Mouse (Mus musculus) left cerebral cortex, adult 2 months (tissue): ENCODE measurements at regions not wholly inside any gene's neighbourhood (a gene's known extent, or its start where the extent isn't known, plus 50 kb on each side); places are given as distances from the start of the nearest gene placed in this dataset.

Experiments used
- DNase-seq, 2 experiments: peaks; one replicate each; pipeline ENCODE4 v3.0.0; 2021 to 2022; ENCODE audit warnings: low spot score in 2 of 2, mixed read lengths in 1 of 2; ENCODE audit errors: extremely low spot score in 1 of 2
- H3K27ac ChIP-seq: fragments of 200-600 bp; 2 replicates; pipeline ENCODE4 v1.8.1; 2022
- H3K4me3 ChIP-seq: fragments of 200-600 bp; 2 replicates; pipeline ENCODE4 v1.8.1; 2022
- CTCF ChIP-seq: fragments of 200-600 bp; IDR thresholded peaks from 2 replicates; pipeline ENCODE4 v1.8.1; 2022; ENCODE audit warnings: antibody characterized with exemption, mild to moderate bottlenecking, moderate library complexity
- intact Hi-C: fragments of 180-260 bp; cut with DNase I; formaldehyde crosslinking; loops from one replicate; pipeline ENCODE4 v1.15.1; 2025

DNA sequence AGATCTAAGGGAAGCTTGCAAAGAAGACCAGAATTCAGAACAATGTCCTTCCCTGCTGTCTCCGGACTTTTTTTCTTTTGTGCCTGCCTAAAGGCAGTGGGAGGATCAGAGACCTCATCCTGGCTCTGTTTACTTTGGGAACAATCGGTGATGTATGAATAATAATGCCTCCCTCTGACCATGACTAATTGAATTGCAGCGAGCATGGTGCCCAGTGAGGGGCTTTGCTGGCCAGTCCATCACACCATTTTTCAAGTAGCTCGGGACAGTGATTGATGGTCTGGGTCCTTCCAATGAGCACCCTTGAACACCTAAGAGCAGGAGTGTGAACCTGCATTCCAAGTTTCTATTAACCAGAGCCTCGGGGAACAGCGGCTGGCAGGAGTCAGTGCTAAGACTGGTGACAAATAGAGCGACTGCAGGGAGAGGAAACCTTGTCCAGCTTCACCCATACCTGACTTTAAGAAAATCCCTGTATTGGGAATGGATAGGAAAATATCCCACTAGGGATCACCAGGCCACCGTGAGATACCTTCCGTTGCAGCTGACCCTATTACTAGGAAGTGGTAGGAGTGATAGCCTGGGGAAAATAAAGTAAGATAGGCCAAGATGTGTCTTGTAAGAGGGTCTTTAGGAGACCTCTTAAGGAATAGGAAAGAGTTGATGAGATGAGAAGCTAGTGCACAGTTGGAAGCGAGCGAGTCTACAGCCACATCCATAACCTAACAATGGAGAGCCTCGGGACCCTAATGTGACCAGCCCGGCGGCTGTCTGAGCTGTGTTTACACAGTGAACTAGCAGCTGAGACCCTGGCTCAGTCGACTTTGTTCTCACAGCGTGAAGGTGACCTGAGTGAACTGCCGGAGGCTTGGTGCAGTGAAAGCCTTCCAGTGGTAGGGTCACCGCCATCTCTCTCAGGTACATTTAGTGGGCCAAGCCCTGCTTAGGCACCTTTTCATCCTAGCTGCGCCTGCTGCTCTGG lies 140.7 kb downstream of the Foxa2 start:
- TF ChIP-seq CTCF = no peak
- Histone ChIP-seq H3K4me3 (no peak overlapping the region), H3K27ac (no peak overlapping the region)
- DNase-seq = no peak
- intact Hi-C loops = no loop called here

DNA sequence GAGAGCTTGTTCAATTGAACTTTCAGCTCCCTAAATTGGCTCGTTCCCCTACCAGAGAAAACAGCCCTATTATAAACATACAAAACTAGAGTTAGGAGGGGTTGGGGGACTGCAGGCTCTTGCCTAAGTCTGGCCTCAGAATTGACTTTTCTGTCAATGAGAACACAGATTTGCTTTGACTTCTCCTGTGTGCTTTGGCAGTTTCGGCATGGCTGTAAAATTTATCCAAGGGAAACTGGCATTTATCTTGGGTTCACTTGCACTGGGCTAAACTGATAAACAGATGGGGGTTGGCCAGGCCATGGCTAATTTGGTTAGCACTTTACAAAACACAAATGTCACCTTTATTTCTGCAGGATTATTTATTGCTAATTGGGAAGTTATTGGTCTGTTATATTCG lies 141.7 kb downstream of the Foxa2 start:
- Histone ChIP-seq H3K27ac (no peak overlapping the region), H3K4me3 (no peak overlapping the region)
- intact Hi-C loops = no loop called here
- no peak for DNase-seq
- no peak for TF ChIP-seq CTCF

DNA sequence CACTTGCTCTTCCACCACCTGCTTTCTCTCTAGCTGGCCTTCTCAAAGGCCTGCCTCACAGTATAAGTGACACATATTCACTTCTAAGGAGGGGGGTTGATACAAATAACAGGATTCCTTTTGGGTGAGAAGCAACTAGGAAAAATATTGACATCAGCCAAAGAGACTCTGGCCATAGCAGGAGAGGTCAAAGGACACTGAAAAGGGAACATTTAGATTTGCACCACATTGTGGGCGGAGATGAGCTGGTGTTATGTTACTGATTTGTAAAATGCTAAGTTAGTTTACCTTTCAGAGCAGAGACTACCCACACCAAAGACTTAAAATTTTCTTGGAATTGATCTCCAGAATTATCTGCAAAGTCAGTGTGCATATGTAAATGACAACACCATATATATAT lies 147.5 kb downstream of the Foxa2 start:
- Histone ChIP-seq H3K27ac (no peak overlapping the region), H3K4me3 (no peak overlapping the region)
- DNase-seq = no peak
- no peak for TF ChIP-seq CTCF
- intact Hi-C loops = no loop called here

DNA sequence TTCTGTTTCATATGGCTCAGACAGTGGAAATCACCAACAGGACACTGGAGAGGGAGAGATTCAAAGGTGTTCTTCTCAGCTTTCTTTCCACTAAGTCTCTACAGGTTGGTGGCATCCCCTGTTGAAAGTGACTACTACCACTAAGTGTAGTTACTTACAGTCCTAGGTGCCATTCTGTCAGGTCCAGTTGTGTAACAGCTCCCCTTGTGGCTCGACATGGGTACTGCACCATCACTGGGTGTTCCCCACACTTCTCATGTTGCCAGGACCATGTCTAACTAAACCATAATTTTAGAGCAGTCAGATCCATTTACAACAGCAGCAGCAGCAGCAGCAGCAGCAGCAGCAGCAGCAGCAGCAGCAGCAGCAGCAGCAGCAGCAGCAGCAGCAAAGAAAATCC lies 151.1 kb downstream of the Foxa2 start:
- intact Hi-C loops = no loop called here
- no peak overlapping the region for H3K27ac ChIP-seq
- DNase-seq = peak; percentile 15 to 17
- H3K4me3 ChIP-seq = no peak overlapping the region
- peak; percentile 81 for TF ChIP-seq CTCF

DNA sequence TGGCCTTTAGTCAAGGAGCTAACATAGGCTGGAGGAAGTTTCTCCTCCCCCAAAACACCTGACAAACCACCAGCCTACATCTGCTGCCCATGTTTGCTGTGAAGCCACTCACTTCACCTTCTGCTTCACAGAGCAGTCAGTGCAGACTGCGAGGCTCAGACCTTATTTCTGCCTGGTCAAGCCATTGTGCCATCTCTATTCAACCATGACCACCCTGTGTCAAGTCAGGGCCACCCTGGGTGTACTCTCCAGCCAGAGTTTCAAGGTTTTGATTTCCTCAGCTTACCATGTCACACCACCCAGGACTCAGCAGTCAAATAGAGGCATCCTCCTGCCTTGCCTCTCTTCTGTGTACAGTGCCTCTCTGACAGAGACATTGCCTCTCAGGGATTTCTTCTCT lies 152.6 kb downstream of the Foxa2 start:
- no peak for DNase-seq
- intact Hi-C loops = no loop called here
- TF ChIP-seq CTCF = no peak
- no peak overlapping the region for H3K4me3 ChIP-seq
- no peak overlapping the region for H3K27ac ChIP-seq

DNA sequence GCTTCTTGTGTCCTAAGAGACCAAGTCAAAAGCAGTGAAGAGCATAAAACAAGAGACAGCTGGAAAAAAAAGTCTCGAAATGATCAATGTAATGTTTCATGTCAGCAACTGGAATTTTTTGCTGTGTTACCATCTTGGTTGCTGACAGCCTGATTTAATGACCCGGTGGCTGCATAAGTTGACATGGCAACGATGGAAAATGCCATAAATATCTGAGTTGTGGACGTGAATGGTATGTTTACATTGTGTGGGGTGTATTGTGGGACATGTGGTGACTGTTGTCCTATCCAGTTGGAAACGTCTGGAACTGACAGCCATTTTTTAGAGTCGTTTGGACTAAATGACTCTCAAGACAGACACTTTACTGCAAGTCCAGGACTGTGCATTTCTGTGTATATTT lies 160.6 kb downstream of the Foxa2 start:
- DNase-seq = no peak
- no peak for TF ChIP-seq CTCF
- Histone ChIP-seq H3K27ac (no peak overlapping the region), H3K4me3 (no peak overlapping the region)
- intact Hi-C loops = no loop called here

DNA sequence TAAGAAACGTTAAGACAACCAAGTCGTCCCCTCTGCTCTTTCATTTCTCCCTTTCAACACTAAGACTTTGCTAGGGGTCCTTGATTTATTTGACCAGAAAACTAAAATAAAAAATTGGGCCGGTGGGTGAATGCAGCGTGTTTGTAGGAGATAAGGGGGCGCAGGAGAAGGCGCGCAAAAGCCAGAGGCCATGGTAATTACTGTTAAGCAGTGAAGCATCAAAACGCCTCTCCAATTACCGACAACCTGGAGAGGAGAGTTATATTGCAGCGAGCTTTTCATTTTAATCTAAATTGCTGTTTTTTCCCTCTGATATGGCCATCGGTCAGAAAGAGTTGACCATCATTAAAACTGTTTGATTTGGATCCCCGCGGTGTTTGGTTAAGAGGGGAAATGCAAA lies 168.9 kb downstream of the Foxa2 start:
- DNase-seq = no peak
- intact Hi-C loops = no loop called here
- Histone ChIP-seq H3K27ac (no peak overlapping the region), H3K4me3 (no peak overlapping the region)
- TF ChIP-seq CTCF = no peak

DNA sequence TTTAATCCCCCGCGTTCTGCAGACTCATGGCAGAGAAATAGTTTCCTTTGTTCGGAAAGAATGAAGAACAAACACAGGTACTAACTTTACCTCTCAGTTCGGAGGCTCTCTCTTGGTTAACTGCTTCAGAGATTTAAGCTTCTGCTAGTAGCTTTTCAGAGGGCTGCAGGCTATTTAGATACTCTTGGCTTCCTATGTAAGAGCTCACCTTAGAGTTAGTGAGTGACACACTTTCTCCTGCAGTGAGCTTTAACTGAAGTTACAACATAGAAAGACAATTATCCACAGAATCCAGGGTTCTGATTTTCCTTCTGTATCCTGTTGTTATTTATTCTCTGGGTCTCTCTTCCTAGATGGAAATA lies 169.2 kb downstream of the Foxa2 start:
- no peak overlapping the region for H3K4me3 ChIP-seq
- intact Hi-C loops = no loop called here
- TF ChIP-seq CTCF = no peak
- H3K27ac ChIP-seq = no peak overlapping the region
- no peak for DNase-seq

DNA sequence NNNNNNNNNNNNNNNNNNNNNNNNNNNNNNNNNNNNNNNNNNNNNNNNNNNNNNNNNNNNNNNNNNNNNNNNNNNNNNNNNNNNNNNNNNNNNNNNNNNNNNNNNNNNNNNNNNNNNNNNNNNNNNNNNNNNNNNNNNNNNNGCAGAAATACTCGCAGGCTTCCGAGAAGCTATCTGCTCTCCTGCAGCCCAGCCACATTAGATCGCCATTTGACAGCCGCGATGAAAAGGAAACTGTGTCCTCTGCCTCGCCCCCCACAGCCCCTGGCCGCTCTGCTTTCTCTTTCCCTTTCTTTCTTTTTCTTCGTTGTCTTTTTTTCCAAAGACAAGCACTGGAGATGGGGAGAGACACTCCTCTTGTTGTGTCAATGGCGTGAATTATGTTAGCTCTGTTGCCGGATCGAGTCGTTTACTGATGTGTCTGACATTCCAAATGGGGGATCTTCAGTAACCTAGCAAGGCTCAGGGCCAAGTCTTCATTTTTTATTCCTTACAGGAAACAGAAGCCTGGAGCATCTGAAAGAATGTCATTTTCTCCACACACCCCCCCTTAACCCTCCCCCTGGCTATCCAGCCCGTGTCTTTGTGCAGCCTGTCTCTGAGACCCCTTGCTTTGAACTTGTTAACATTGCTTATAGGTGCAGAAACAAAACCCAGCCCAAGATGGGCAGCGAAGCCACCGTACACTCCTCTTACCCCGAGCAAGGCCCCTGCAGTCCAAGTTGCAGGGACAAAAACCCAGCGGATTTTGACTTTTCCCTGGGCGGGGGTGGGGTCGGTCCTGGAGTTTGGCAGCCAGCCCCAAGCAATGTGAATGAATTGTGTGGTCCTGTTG lies 169.8 kb downstream of the Foxa2 start:
- TF ChIP-seq CTCF = no peak
- Histone ChIP-seq H3K4me3 (peak overlapping the region; percentile 35), H3K27ac (no peak overlapping the region)
- intact Hi-C loops = no loop called here
- no peak for DNase-seq

DNA sequence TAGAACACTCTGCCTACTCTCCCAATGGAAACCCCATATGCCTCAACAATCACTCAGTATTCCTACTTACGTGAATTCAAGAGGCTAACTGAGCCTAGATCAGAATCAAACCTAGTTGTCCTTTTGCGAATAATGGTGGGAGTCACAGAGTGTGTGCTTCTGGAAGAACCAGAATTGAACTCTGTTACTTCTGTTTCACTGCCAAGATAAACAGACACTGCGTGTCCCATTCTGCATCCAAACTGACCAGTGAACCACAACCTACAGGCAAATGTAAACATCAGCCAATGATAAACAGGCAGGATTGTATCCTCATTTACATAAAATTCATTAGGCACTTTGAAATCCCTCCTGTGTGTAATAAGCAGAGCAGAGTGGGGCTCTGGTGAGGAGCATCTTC lies 173.8 kb downstream of the Foxa2 start:
- intact Hi-C loops = no loop called here
- no peak overlapping the region for H3K27ac ChIP-seq

DNA sequence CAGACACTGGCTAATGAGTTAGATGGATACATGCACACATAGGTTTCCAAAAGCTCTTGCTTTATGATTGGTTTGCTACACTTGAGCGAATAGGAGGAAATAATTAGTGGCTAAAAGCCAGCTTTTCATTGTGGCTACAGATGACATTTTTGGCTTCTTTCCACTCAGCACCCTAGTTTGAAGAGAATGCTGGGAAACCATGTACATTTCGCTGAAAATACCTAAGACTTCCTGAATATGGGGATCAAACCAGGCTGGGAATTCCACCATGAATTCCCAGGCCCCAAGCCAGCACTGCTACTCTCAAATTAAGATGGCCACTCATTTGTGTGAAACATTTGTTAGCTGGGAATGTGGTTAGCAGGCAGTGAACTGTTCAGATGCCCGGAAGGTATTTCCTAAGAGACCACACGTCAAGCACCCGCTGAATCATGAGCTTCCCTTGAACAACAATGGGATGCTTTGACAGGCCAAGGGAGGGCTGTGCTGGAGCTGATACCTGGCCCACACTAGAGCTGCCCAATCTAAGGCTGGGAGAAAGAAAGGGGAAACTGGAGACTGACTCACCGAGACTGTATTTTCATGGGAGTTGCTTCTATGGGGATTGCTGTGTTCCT lies 195.5 kb downstream of the Foxa2 start:
- no peak for TF ChIP-seq CTCF
- no peak overlapping the region for H3K4me3 ChIP-seq
- no peak for DNase-seq
- intact Hi-C loops = no loop called here
- no peak overlapping the region for H3K27ac ChIP-seq

More for the DNA sequence above, 173.8 kb downstream of the Foxa2 start:
- no peak for DNase-seq
- TF ChIP-seq CTCF = no peak
- no peak overlapping the region for H3K4me3 ChIP-seq
